Comparison of ENCODE assay signal across 20 mouse cellular contexts in the genomic region with DNA sequence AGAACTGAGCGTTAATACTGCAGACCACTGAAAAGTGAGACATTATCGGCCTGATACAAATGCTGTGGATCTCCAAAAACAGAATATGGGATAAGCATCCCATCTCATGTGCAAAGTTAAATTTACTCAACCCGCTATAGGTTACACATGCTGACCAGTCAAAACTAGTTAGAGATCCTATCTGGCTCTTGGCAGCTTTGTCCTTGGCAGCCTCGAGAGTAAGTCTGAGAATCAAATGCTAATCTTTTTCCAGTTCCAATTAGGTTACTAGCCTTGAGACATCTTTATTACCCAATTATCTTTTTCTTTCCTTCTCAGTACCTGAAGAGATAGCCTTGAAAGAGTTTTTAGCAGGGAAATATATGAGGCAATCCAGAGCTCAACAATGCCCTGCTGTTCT.
DNase-seq lines count a peak whose midpoint lies in the region; ATAC-seq lines count a peak whose summit lies in the region.
"Had no signal": no experiment of that assay in that cellular context is flagged by ENCODE, and none has a peak within 500 bp of the region (broad histone marks: within the 10 kb centered on the region; RNA-seq: fewer than 3 reads in every experiment).

No protein-coding gene starts in this region.

- no peak for ATAC-seq in intestine, embryonic 15.5 days
- ATAC-seq in intestine, embryonic 16.5 days = no peak
- ATAC-seq: forebrain, embryonic 13.5 days; forebrain, embryonic 15.5 days; forebrain, postnatal 0 days had no signal

- no peaks in the 10 kb centered on the region for H3K9me3 ChIP-seq in intestine, embryonic 15.5 days
- H3K9me3 ChIP-seq in intestine, embryonic 16.5 days (ENCODE audit: control insufficient read depth, low read length) = no peaks in the 10 kb centered on the region
- H3K9me3 ChIP-seq: embryonic facial prominence, embryonic 13.5 days; embryonic facial prominence, embryonic 15.5 days; forebrain, embryonic 13.5 days; forebrain, embryonic 15.5 days had no signal

- 80% methylated on average over 4 of the region's 4 CpGs for WGBS in intestine, embryonic 15.5 days
- 78% methylated on average over 4 of the region's 4 CpGs for WGBS in intestine, embryonic 16.5 days

- H3K4me3 ChIP-seq in intestine, embryonic 15.5 days (replicated peaks) = no peak overlapping the region
- H3K4me3 ChIP-seq in intestine, embryonic 16.5 days (ENCODE audit: low read length) = no peak overlapping the region
- H3K4me3 ChIP-seq: embryonic facial prominence, embryonic 13.5 days; embryonic facial prominence, embryonic 15.5 days; erythroblast, embryonic 14.5 days; forebrain, embryonic 13.5 days; forebrain, embryonic 15.5 days had no signal

- peak overlapping the region; percentile 25; the same call in 1 of the 2 replicates for H3K27ac ChIP-seq in intestine, embryonic 15.5 days
- H3K27ac ChIP-seq in intestine, embryonic 16.5 days (ENCODE audit: low read length) = no peak overlapping the region
- H3K27ac ChIP-seq: embryonic facial prominence, embryonic 13.5 days; embryonic facial prominence, embryonic 15.5 days; forebrain, embryonic 13.5 days; forebrain, embryonic 15.5 days had no signal

- H3K9ac ChIP-seq in intestine, embryonic 15.5 days = no peak overlapping the region
- H3K9ac ChIP-seq in intestine, embryonic 16.5 days (ENCODE audit: low read depth, low read length) = no peak overlapping the region
- H3K9ac ChIP-seq: embryonic facial prominence, embryonic 13.5 days; embryonic facial prominence, embryonic 15.5 days; forebrain, embryonic 13.5 days; forebrain, embryonic 15.5 days; forebrain, postnatal 0 days had no signal

- H3K36me3 ChIP-seq in intestine, embryonic 15.5 days = no peaks in the 10 kb centered on the region
- no peaks in the 10 kb centered on the region for H3K36me3 ChIP-seq in intestine, embryonic 16.5 days (ENCODE audit: control insufficient read depth, insufficient read depth, low read length)
- H3K36me3 ChIP-seq: embryonic facial prominence, embryonic 13.5 days; embryonic facial prominence, embryonic 15.5 days; forebrain, embryonic 15.5 days had no signal

- peak; percentile 89 for DNase-seq in gonadal fat pad, adult 2 months (ENCODE audit: low read depth)
- no peak for DNase-seq in left cerebral cortex, adult 11 months (ENCODE audit: low spot score)
- no peak for DNase-seq in adrenal gland, adult 18-20 months (ENCODE audit: low spot score in 2 of 2)
- DNase-seq: adrenal gland, adult 8-10 months; adrenal gland, postnatal 14 days; adrenal gland, postnatal 36 days; cerebellum, adult 11-12 months; cerebellum, adult 8-10 months; cerebellum, adult 9-11 months; cerebellum, postnatal 14 days; cerebellum, postnatal 36 days; embryo, embryonic 11 days; forebrain, postnatal 0 days had no signal

- H3K4me1 ChIP-seq in intestine, embryonic 15.5 days (replicated peaks) = 0 out of 2 replicates have a peak, but pooled peaks cover 3% of the 10 kb centered on the region
- no peaks in the 10 kb centered on the region; the same call in 1 of the 2 replicates for H3K4me1 ChIP-seq in intestine, embryonic 16.5 days (ENCODE audit: control insufficient read depth, insufficient read depth, low read length)
- H3K4me1 ChIP-seq: embryonic facial prominence, embryonic 13.5 days; embryonic facial prominence, embryonic 15.5 days; forebrain, embryonic 13.5 days; forebrain, embryonic 15.5 days had no signal

- H3K4me2 ChIP-seq in intestine, embryonic 15.5 days (replicated peaks) = no peak overlapping the region
- no peak overlapping the region for H3K4me2 ChIP-seq in intestine, embryonic 16.5 days (ENCODE audit: low read depth, low read length)
- H3K4me2 ChIP-seq: embryonic facial prominence, embryonic 13.5 days; embryonic facial prominence, embryonic 15.5 days; forebrain, embryonic 13.5 days; forebrain, embryonic 15.5 days had no signal

- H3K27me3 ChIP-seq in intestine, embryonic 15.5 days (replicated peaks) = no peaks in the 10 kb centered on the region
- no peaks in the 10 kb centered on the region for H3K27me3 ChIP-seq in intestine, embryonic 16.5 days (replicated peaks; ENCODE audit: control insufficient read depth, insufficient read depth, low read length)
- H3K27me3 ChIP-seq: embryonic facial prominence, embryonic 15.5 days; forebrain, embryonic 13.5 days; forebrain, embryonic 15.5 days had no signal
